ENCODE assay signal across 22 mouse cellular contexts in the genomic region with DNA sequence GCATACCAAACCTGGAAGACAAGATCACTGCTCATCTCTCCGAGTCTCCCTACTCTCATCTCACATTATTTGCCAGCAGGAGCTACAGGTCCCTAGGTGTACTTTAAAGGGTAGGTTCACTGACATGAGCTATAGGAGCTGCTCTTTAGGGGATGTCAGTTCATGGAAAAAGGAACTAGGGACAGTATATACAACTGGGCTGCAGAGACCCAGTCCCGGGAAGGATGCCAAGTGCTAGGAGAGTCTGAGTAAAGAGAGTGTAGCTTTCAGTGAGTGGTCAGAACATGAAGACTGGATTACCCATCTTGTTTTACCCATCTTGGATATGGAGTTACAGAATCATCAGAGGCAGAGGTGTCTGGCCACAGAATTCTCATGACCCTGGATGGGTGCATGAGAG.
"Had no signal": no experiment of that assay in that cellular context is flagged by ENCODE, and none has a peak within 500 bp of the region (broad histone marks: within the 10 kb centered on the region; RNA-seq: fewer than 3 reads in every experiment).

No protein-coding gene starts in this region.

- H3K27me3 ChIP-seq: kidney, embryonic 15.5 days; limb, embryonic 12.5 days; limb, embryonic 15.5 days; midbrain, embryonic 12.5 days; midbrain, embryonic 15.5 days; neural tube, embryonic 12.5 days; neural tube, embryonic 15.5 days had no signal

- H3K9ac ChIP-seq: kidney, embryonic 15.5 days; limb, embryonic 12.5 days; limb, embryonic 15.5 days; liver, embryonic 14.5 days; liver, postnatal 0 days; lung, embryonic 14.5 days; midbrain, embryonic 12.5 days; midbrain, embryonic 15.5 days; neural tube, embryonic 12.5 days; neural tube, embryonic 15.5 days had no signal

- H3K27ac ChIP-seq: kidney, embryonic 15.5 days; left cerebral cortex, adult 2 months; limb, embryonic 12.5 days; limb, embryonic 15.5 days; liver, embryonic 14.5 days; macrophage; midbrain, embryonic 12.5 days; midbrain, embryonic 15.5 days; neural tube, embryonic 12.5 days; neural tube, embryonic 15.5 days had no signal

- H3K4me3 ChIP-seq: kidney, embryonic 15.5 days; left cerebral cortex, adult 2 months; limb, embryonic 12.5 days; limb, embryonic 15.5 days; midbrain, embryonic 12.5 days; midbrain, embryonic 15.5 days; neural tube, embryonic 12.5 days; neural tube, embryonic 15.5 days had no signal

- H3K4me1 ChIP-seq: kidney, embryonic 15.5 days; limb, embryonic 12.5 days; limb, embryonic 15.5 days; midbrain, embryonic 12.5 days; midbrain, embryonic 15.5 days; neural tube, embryonic 12.5 days; neural tube, embryonic 15.5 days had no signal

- H3K36me3 ChIP-seq: midbrain, embryonic 12.5 days had no signal

- DNase-seq: kidney, postnatal 10 days; kidney, postnatal 36 days; layer of hippocampus, postnatal 36 days; left cerebral cortex, postnatal 4 days; liver, postnatal 0 days; right cerebral cortex, adult 18-20 months; right cerebral cortex, postnatal 25 days; spleen, adult 18-20 months; thymus, adult 2 months; thymus, postnatal 14 days; thymus, postnatal 4 days had no signal
